Mouse (Mus musculus): Measurements from ENCODE around the gene Actl11. TPM values are rescaled to one million over a fixed set of nuclear protein-coding genes. Genes with fewer than 3 reads are reported as not detected.

The Actl11 gene
- polyA plus RNA-seq, 1 experiment from 2014 or later: not detected

- H3K27ac ChIP-seq (replicated peaks): 0 out of 2 replicates have a peak within 1 kb of the TSS, but pooled peaks have one; percentile 13
- no peaks in the 10 kb centered on the region for H3K9me3 ChIP-seq (replicated peaks)
- 25% methylated on average over 19 of the region's 19 CpGs for WGBS
- ATAC-seq (ENCODE audit: low FRiP score): no peak
- no peaks in the 10 kb centered on the region for H3K27me3 ChIP-seq (replicated peaks)
- peak within 1 kb of the TSS; percentile 56 for H3K4me2 ChIP-seq
- peaks cover 28% of the 10 kb centered on the region for H3K4me1 ChIP-seq
- H3K9ac ChIP-seq (replicated peaks): peak within 1 kb of the TSS; percentile 28; the same call in 1 of the 2 replicates
- peaks cover 10% of the 10 kb centered on the region; the same call in 1 of the 2 replicates for H3K36me3 ChIP-seq
- H3K4me3 ChIP-seq (replicated peaks): peak within 1 kb of the TSS; percentile 30
Observed at GRCm38 (mm10) chr9:107906252-107906966, 21.9 kb upstream of the Actl11 start, which contains the start of gene Mst1r. Gene Mst1r, plus strand, starts transcription at chr9:107906873.

- 45% methylated on average over 31 of the region's 31 CpGs for WGBS
- H3K9me3 ChIP-seq (replicated peaks): no peaks in the 10 kb centered on the region
- ATAC-seq (ENCODE audit: low FRiP score): no peak
- H3K9ac ChIP-seq (replicated peaks): peak overlapping the region; percentile 28; the same call in 1 of the 2 replicates
- H3K27me3 ChIP-seq (replicated peaks): no peaks in the 10 kb centered on the region
- peaks cover 10% of the 10 kb centered on the region; the same call in 1 of the 2 replicates for H3K36me3 ChIP-seq
- H3K27ac ChIP-seq (replicated peaks): 0 out of 2 replicates have a peak overlapping the region, but pooled peaks have one; percentile 13
- peak overlapping the region; percentile 56 for H3K4me2 ChIP-seq
- peaks cover 24% of the 10 kb centered on the region for H3K4me1 ChIP-seq
- peak overlapping the region; percentile 30 for H3K4me3 ChIP-seq (replicated peaks)
Observed at GRCm38 (mm10) chr9:107906967-107907800, 21.1 kb upstream of the Actl11 start.

- H3K36me3 ChIP-seq: peaks cover 5% of the 10 kb centered on the region; the same call in 1 of the 2 replicates
- H3K27ac ChIP-seq (replicated peaks): no peak overlapping the region
- no peak for ATAC-seq (ENCODE audit: low FRiP score)
- no peak overlapping the region for H3K4me3 ChIP-seq (replicated peaks)
- no peaks in the 10 kb centered on the region for H3K9me3 ChIP-seq (replicated peaks)
- H3K27me3 ChIP-seq (replicated peaks): no peaks in the 10 kb centered on the region
- peak overlapping the region; percentile 56 for H3K4me2 ChIP-seq
- peaks cover 24% of the 10 kb centered on the region for H3K4me1 ChIP-seq
- H3K9ac ChIP-seq (replicated peaks): no peak overlapping the region
- WGBS: 87% methylated on average over 14 of the region's 14 CpGs
Observed at GRCm38 (mm10) chr9:107907801-107908120, 20.5 kb upstream of the Actl11 start.

- peak overlapping the region; percentile 56 for H3K4me2 ChIP-seq
- H3K9ac ChIP-seq (replicated peaks): no peak overlapping the region; the same call in 1 of the 2 replicates
- 19% methylated on average over 18 of the region's 18 CpGs for WGBS
- H3K27me3 ChIP-seq (replicated peaks): no peaks in the 10 kb centered on the region
- H3K27ac ChIP-seq (replicated peaks): no peak overlapping the region
- H3K36me3 ChIP-seq: no peaks in the 10 kb centered on the region
- peak overlapping the region; percentile 3; the same call in 1 of the 2 replicates for H3K4me3 ChIP-seq (replicated peaks)
- no peaks in the 10 kb centered on the region for H3K9me3 ChIP-seq (replicated peaks)
- H3K4me1 ChIP-seq: peaks cover 24% of the 10 kb centered on the region
- ATAC-seq (ENCODE audit: low FRiP score): no peak
Observed at GRCm38 (mm10) chr9:107908410-107909158, 19.7 kb upstream of the Actl11 start.

- no peak overlapping the region for H3K4me2 ChIP-seq
- WGBS: 92% methylated on average over 15 of the region's 15 CpGs
- H3K4me1 ChIP-seq: peaks cover 21% of the 10 kb centered on the region
- H3K9me3 ChIP-seq (replicated peaks): no peaks in the 10 kb centered on the region
- no peak overlapping the region for H3K4me3 ChIP-seq (replicated peaks)
- ATAC-seq (ENCODE audit: low FRiP score): no peak
- H3K27me3 ChIP-seq (replicated peaks): no peaks in the 10 kb centered on the region
- H3K9ac ChIP-seq (replicated peaks): no peak overlapping the region
- no peak overlapping the region for H3K27ac ChIP-seq (replicated peaks)
- H3K36me3 ChIP-seq: no peaks in the 10 kb centered on the region; the same call in 1 of the 2 replicates
Observed at GRCm38 (mm10) chr9:107910025-107910769, 18.1 kb upstream of the Actl11 start.

- peaks cover 11% of the 10 kb centered on the region for H3K4me1 ChIP-seq
- H3K4me3 ChIP-seq (replicated peaks): no peak overlapping the region
- no peak for ATAC-seq (ENCODE audit: low FRiP score)
Observed at GRCm38 (mm10) chr9:107914764-107915420, 13.4 kb upstream of the Actl11 start.

GRCm38 (mm10) chr9:107917895-107918608, 10.2 kb upstream of the Actl11 start:
- H3K4me1 ChIP-seq: peaks cover 11% of the 10 kb centered on the region
- no peaks in the 10 kb centered on the region; the same call in 1 of the 2 replicates for H3K36me3 ChIP-seq
- H3K9ac ChIP-seq (replicated peaks): no peak overlapping the region
- H3K27me3 ChIP-seq (replicated peaks): no peaks in the 10 kb centered on the region
- H3K27ac ChIP-seq (replicated peaks): no peak overlapping the region
- H3K9me3 ChIP-seq (replicated peaks): no peaks in the 10 kb centered on the region
- H3K4me3 ChIP-seq (replicated peaks): no peak overlapping the region
- H3K4me2 ChIP-seq: no peak overlapping the region; the same call in 1 of the 2 replicates
- ATAC-seq (ENCODE audit: low FRiP score): no peak
- 32% methylated on average over 13 of the region's 13 CpGs for WGBS

More at GRCm38 (mm10) chr9:107914764-107915420, 13.4 kb upstream of the Actl11 start:
- Histone ChIP-seq H3K9ac (replicated peaks) (no peak overlapping the region), H3K36me3 (no peaks in the 10 kb centered on the region; the same call in 1 of the 2 replicates), H3K27me3 (replicated peaks) (no peaks in the 10 kb centered on the region), H3K27ac (replicated peaks) (no peak overlapping the region), H3K9me3 (replicated peaks) (no peaks in the 10 kb centered on the region), H3K4me2 (no peak overlapping the region)
- 84% methylated on average over 16 of the region's 16 CpGs for WGBS

- Histone ChIP-seq H3K4me3 (replicated peaks) (no peak overlapping the region), H3K4me2 (no peak overlapping the region), H3K27ac (replicated peaks) (no peak overlapping the region), H3K4me1 (peaks cover 17% of the 10 kb centered on the region), H3K27me3 (replicated peaks) (no peaks in the 10 kb centered on the region), H3K9ac (replicated peaks) (no peak overlapping the region), H3K36me3 (no peaks in the 10 kb centered on the region; the same call in 1 of the 2 replicates), H3K9me3 (replicated peaks) (no peaks in the 10 kb centered on the region)
- 78% methylated on average over 6 of the region's 6 CpGs for WGBS
- ATAC-seq (ENCODE audit: low FRiP score): no peak
Observed at GRCm38 (mm10) chr9:107918884-107919283, 9.4 kb upstream of the Actl11 start.

GRCm38 (mm10) chr9:107919441-107919840, 8.8 kb upstream of the Actl11 start:
- Histone ChIP-seq H3K4me1 (peaks cover 23% of the 10 kb centered on the region), H3K27me3 (replicated peaks) (no peaks in the 10 kb centered on the region), H3K4me3 (replicated peaks) (no peak overlapping the region), H3K9me3 (replicated peaks) (no peaks in the 10 kb centered on the region), H3K9ac (replicated peaks) (no peak overlapping the region), H3K27ac (replicated peaks) (no peak overlapping the region), H3K36me3 (no peaks in the 10 kb centered on the region), H3K4me2 (no peak overlapping the region)
- no peak for ATAC-seq (ENCODE audit: low FRiP score)
- WGBS: 80% methylated on average over 5 of the region's 5 CpGs

GRCm38 (mm10) chr9:107923021-107923420, 5.2 kb upstream of the Actl11 start:
- Histone ChIP-seq H3K4me2 (no peak overlapping the region), H3K9me3 (replicated peaks) (no peaks in the 10 kb centered on the region), H3K4me1 (peaks cover 31% of the 10 kb centered on the region), H3K27ac (replicated peaks) (no peak overlapping the region), H3K27me3 (replicated peaks) (no peaks in the 10 kb centered on the region), H3K9ac (replicated peaks) (no peak overlapping the region), H3K4me3 (replicated peaks) (no peak overlapping the region), H3K36me3 (no peaks in the 10 kb centered on the region)
- ATAC-seq (ENCODE audit: low FRiP score): no peak
- WGBS: 40% methylated on average over 7 of the region's 7 CpGs

All from neural tube, embryonic 15.5 days (tissue).